7 mouse cellular contexts compared by ENCODE assay signal in genomic region chr17:46161179-46161578, GRCm38 (mm10). TPM values are rescaled to one million over a fixed set of nuclear protein-coding genes. Genes with fewer than 3 reads are reported as not detected.
A peak's percentile ranks its signal among the peaks of the same experiment; 100 is the strongest.
DNase-seq lines count a peak whose midpoint lies in the region; ATAC-seq and TF ChIP-seq lines count a peak whose summit lies in the region.

No protein-coding gene starts in this region.

- H3K4me1 ChIP-seq in CH12.LX (ENCODE audit: control insufficient read depth in 1 of 2, insufficient read depth in 2 of 2): peaks cover 16 to 35% of the 10 kb centered on the region in 2 experiments
- peaks cover 0 to 8% of the 10 kb centered on the region in 2 experiments; a peak in 1 of 4 replicates for H3K4me1 ChIP-seq in ES-E14 (ENCODE audit: control insufficient read depth in 2 of 2, insufficient read depth in 2 of 2, low read length in 2 of 2, poor library complexity in 1 of 2)
- H3K4me1 ChIP-seq in forebrain, embryonic 13.5 days: peaks cover 30% of the 10 kb centered on the region
- peaks cover 16% of the 10 kb centered on the region for H3K4me1 ChIP-seq in limb, embryonic 14.5 days (ENCODE audit: control insufficient read depth, insufficient read depth, low read length)
- peaks cover 31% of the 10 kb centered on the region for H3K4me1 ChIP-seq in neural tube, embryonic 15.5 days

- dilution Hi-C loops in CH12.LX (cut with MboI; ENCODE audit: extremely low pct_ligation_motif_present, extremely low pct_unique_long_range_greater_than_20kb, low sequenced_read_pairs): no loop called here

- TF ChIP-seq POLR2A in CH12.LX (IDR thresholded peaks at IDR 0.05; ENCODE audit: low read depth, low read length): no peak
- 0 out of 2 replicates have a peak, but pooled peaks have one; percentile 10 for TF ChIP-seq POLR2A in limb, embryonic 14.5 days (IDR thresholded peaks at IDR 0.05; ENCODE audit: borderline replicate concordance, extremely low read depth, insufficient read depth, insufficient read length)

- H3K9me3 ChIP-seq in CH12.LX (replicated peaks; ENCODE audit: low read length) (no peaks in the 10 kb centered on the region), ES-E14 (ENCODE audit: control insufficient read depth, insufficient read depth, low read depth, low read length) (no peaks in the 10 kb centered on the region)
- H3K9me3 ChIP-seq in forebrain, embryonic 13.5 days (replicated peaks): no peaks in the 10 kb centered on the region
- H3K9me3 ChIP-seq in limb, embryonic 14.5 days (ENCODE audit: control insufficient read depth, low read length): no peaks in the 10 kb centered on the region
- no peaks in the 10 kb centered on the region for H3K9me3 ChIP-seq in neural tube, embryonic 15.5 days (replicated peaks)

- 0% methylated on average over 16 of the region's 19 CpGs for WGBS in forebrain, embryonic 13.5 days
- WGBS in limb, embryonic 14.5 days: under 1% methylated on average over 19 of the region's 19 CpGs
- under 1% methylated on average over 19 of the region's 19 CpGs for WGBS in neural tube, embryonic 15.5 days

- no peaks in the 10 kb centered on the region for H3K27me3 ChIP-seq in CH12.LX (replicated peaks)
- H3K27me3 ChIP-seq in forebrain, embryonic 13.5 days: no peaks in the 10 kb centered on the region
- H3K27me3 ChIP-seq in limb, embryonic 14.5 days (ENCODE audit: control insufficient read depth, insufficient read depth, low read length): no peaks in the 10 kb centered on the region
- no peaks in the 10 kb centered on the region for H3K27me3 ChIP-seq in neural tube, embryonic 15.5 days (replicated peaks)

- no peak for TF ChIP-seq CTCF in CH12.LX (conservative IDR thresholded peaks at IDR 0.05 in 1 of 2, IDR thresholded peaks at IDR 0.05 in 1 of 2; ENCODE audit: low read depth in 2 of 2, low read length in 2 of 2)

- 0 out of 2 replicates have a peak overlapping the region, but pooled peaks have one; percentile 0 for H3K4me2 ChIP-seq in CH12.LX (ENCODE audit: insufficient read depth, low read depth, poor library complexity, severe bottlenecking)
- H3K4me2 ChIP-seq in forebrain, embryonic 13.5 days: peak overlapping the region; percentile 84
- H3K4me2 ChIP-seq in limb, embryonic 14.5 days (replicated peaks; ENCODE audit: low read depth, low read length, severe bottlenecking): peak overlapping the region; percentile 73
- peak overlapping the region; percentile 89 for H3K4me2 ChIP-seq in neural tube, embryonic 15.5 days

- H3K4me3 ChIP-seq in CH12.LX (replicated peaks in 1 of 3; ENCODE audit: low read depth in 2 of 3, low read length in 2 of 3, poor library complexity in 1 of 3) (peak overlapping the region; percentile 67 to 94 (median 82)), ES-E14 (ENCODE audit: insufficient read depth in 1 of 2, low read depth in 1 of 2, low read length in 2 of 2, poor library complexity in 1 of 2, severe bottlenecking in 1 of 2) (peak overlapping the region; percentile 76 to 83)
- peak overlapping the region; percentile 82 for H3K4me3 ChIP-seq in forebrain, embryonic 13.5 days
- peak overlapping the region; percentile 82 for H3K4me3 ChIP-seq in limb, embryonic 14.5 days (replicated peaks; ENCODE audit: low read length)
- peak overlapping the region; percentile 85 for H3K4me3 ChIP-seq in neural tube, embryonic 15.5 days (replicated peaks)

- peaks cover 23 to 24% of the 10 kb centered on the region in 2 experiments for H3K36me3 ChIP-seq in CH12.LX (replicated peaks in 1 of 2; ENCODE audit: control insufficient read depth in 1 of 2, insufficient read depth in 1 of 2, low read length in 1 of 2)
- H3K36me3 ChIP-seq in ES-E14 (ENCODE audit: control insufficient read depth, insufficient read depth, low read length, poor library complexity, severe bottlenecking): peaks cover 8% of the 10 kb centered on the region; the same call in 1 of the 2 replicates
- peaks cover 31% of the 10 kb centered on the region for H3K36me3 ChIP-seq in forebrain, embryonic 13.5 days (ENCODE audit: poor library complexity, severe bottlenecking)
- peaks cover 25% of the 10 kb centered on the region for H3K36me3 ChIP-seq in limb, embryonic 14.5 days (ENCODE audit: control insufficient read depth, insufficient read depth, low read length)
- H3K36me3 ChIP-seq in neural tube, embryonic 15.5 days: peaks cover 22% of the 10 kb centered on the region

- H3K27ac ChIP-seq in CH12.LX (ENCODE audit: insufficient read depth, low read depth) (peak overlapping the region; percentile 98), ES-E14 (ENCODE audit: insufficient read depth, low read depth, low read length, poor library complexity, severe bottlenecking) (peak overlapping the region; percentile 31; the same call in 1 of the 2 replicates)
- H3K27ac ChIP-seq in forebrain, embryonic 13.5 days: peak overlapping the region; percentile 49
- peak overlapping the region; percentile 59; the same call in 1 of the 2 replicates for H3K27ac ChIP-seq in limb, embryonic 14.5 days (replicated peaks; ENCODE audit: low read depth, low read length)
- H3K27ac ChIP-seq in neural tube, embryonic 15.5 days (replicated peaks): peak overlapping the region; percentile 82

- H3K9ac ChIP-seq in CH12.LX (ENCODE audit: insufficient read depth, low read depth) (peak overlapping the region; percentile 97), ES-E14 (ENCODE audit: insufficient read depth, low read depth, low read length, poor library complexity, severe bottlenecking) (peak overlapping the region; percentile 86)
- peak overlapping the region; percentile 87 for H3K9ac ChIP-seq in forebrain, embryonic 13.5 days
- H3K9ac ChIP-seq in limb, embryonic 14.5 days (ENCODE audit: low read depth, low read length, severe bottlenecking): peak overlapping the region; percentile 82
- peak overlapping the region; percentile 84 for H3K9ac ChIP-seq in neural tube, embryonic 15.5 days (replicated peaks)

- DNase-seq in CH12.LX (ENCODE audit: extremely low read depth): no peak
- no peak for DNase-seq in ES-E14 (ENCODE audit: low read depth, low spot score)
- DNase-seq in limb, embryonic 14.5 days (ENCODE audit: low spot score): no peak
- DNase-seq in cerebellum, postnatal 14 days: no peak
- no peak for DNase-seq in right cerebral cortex, adult 2 months (ENCODE audit: low spot score in 2 of 2)

- in situ Hi-C loops in CH12.LX (cut with MboI; ENCODE audit: low pct_ligation_motif_present, low pct_unique_long_range_greater_than_20kb, low sequenced_read_pairs) (no loop called here), ES-E14 (cut with MboI; ENCODE audit: low sequenced_read_pairs in 2 of 2, unreplicated experiment in 2 of 2) (no loop called here)

- TF ChIP-seq RAD21 in CH12.LX (IDR thresholded peaks at IDR 0.05; ENCODE audit: low read depth, low read length): no peak

- peak; percentile 25 for ATAC-seq in forebrain, embryonic 13.5 days
- 0 out of 2 replicates have a peak, but pooled peaks have one; percentile 16 for ATAC-seq in limb, embryonic 14.5 days (ENCODE audit: low FRiP score, low read depth)
- ATAC-seq in neural tube, embryonic 15.5 days (ENCODE audit: low FRiP score): peak; percentile 40

- H3K79me2 ChIP-seq in CH12.LX (replicated peaks; ENCODE audit: control insufficient read depth, extremely low read depth, insufficient read depth, poor library complexity, severe bottlenecking): peaks cover 15% of the 10 kb centered on the region

- TF ChIP-seq EP300 in CH12.LX (IDR thresholded peaks at IDR 0.05; ENCODE audit: low read length): no peak

RNA-seq across cellular contexts. Expression of gene Gtpbp2, which starts 0.3 kb away (rescaled TPM):
- 40.9 and 104 TPM in 2 replicates for total RNA-seq in CH12.LX (2012; rRNA removed)
- 14.9 and 17.4 TPM in 2 replicates for total RNA-seq in CH12.LX (2014; rRNA removed)
- 20.8 and 23.8 TPM in 2 replicates for polyA plus RNA-seq in CH12.LX (2012; ENCODE audit: insufficient read length, low read depth)
- 33.4 and 65.4 TPM in 2 replicates for total RNA-seq in ES-E14 (2012; rRNA removed)
- 38.3 and 43.1 TPM in 2 replicates for polyA plus RNA-seq in forebrain, embryonic 13.5 days (2015; fragmentation: Nextera tagmentation; extraction: Ambion mirVana)
- 166 and 177 TPM in 2 replicates for polyA plus RNA-seq in limb, embryonic 14.5 days (2012; rRNA removed)
- 29.8 and 38.3 TPM in 2 replicates for polyA plus RNA-seq in limb, embryonic 14.5 days (2014; fragmentation: Nextera tagmentation; extraction: Ambion mirVana)
- polyA plus RNA-seq in neural tube, embryonic 15.5 days (2015; fragmentation: Nextera tagmentation; extraction: Ambion mirVana): 41.3 and 43.5 TPM in 2 replicates

RNA-seq across cellular contexts. Expression of gene Mad2l1bp, which starts 7.8 kb away (rescaled TPM):
- total RNA-seq in CH12.LX (2012; rRNA removed): 9.7 and 12.0 TPM in 2 replicates
- total RNA-seq in CH12.LX (2014; rRNA removed): 13.9 and 16.3 TPM in 2 replicates
- polyA plus RNA-seq in CH12.LX (2012; ENCODE audit: insufficient read length, low read depth): 16.8 and 19.3 TPM in 2 replicates
- total RNA-seq in ES-E14 (2012; rRNA removed): 7.1 and 8.2 TPM in 2 replicates
- polyA plus RNA-seq in forebrain, embryonic 13.5 days (2015; fragmentation: Nextera tagmentation; extraction: Ambion mirVana): 30.9 and 31.9 TPM in 2 replicates
- polyA plus RNA-seq in limb, embryonic 14.5 days (2012; rRNA removed): 25.4 and 27.9 TPM in 2 replicates
- 32.1 and 32.7 TPM in 2 replicates for polyA plus RNA-seq in limb, embryonic 14.5 days (2014; fragmentation: Nextera tagmentation; extraction: Ambion mirVana)
- polyA plus RNA-seq in neural tube, embryonic 15.5 days (2015; fragmentation: Nextera tagmentation; extraction: Ambion mirVana): 21.7 and 24.6 TPM in 2 replicates

RNA-seq across cellular contexts. Expression of gene Rsph9, which starts 17.2 kb away (rescaled TPM):
- total RNA-seq in CH12.LX (2012; rRNA removed) (0.25 and 1.1 TPM in 2 replicates), CH12.LX (2014; rRNA removed) (not detected in 2 replicates), ES-E14 (2012; rRNA removed) (0.85 and 2.9 TPM in 2 replicates)
- polyA plus RNA-seq in CH12.LX (2012; ENCODE audit: insufficient read length, low read depth): 0.61 TPM in 1 of 2 replicates, not detected in the other
- polyA plus RNA-seq in forebrain, embryonic 13.5 days (2015; fragmentation: Nextera tagmentation; extraction: Ambion mirVana): 22.1 and 26.1 TPM in 2 replicates
- polyA plus RNA-seq in limb, embryonic 14.5 days (2012; rRNA removed): 10.1 and 13.2 TPM in 2 replicates
- polyA plus RNA-seq in limb, embryonic 14.5 days (2014; fragmentation: Nextera tagmentation; extraction: Ambion mirVana): 11.8 and 15.0 TPM in 2 replicates
- 37.9 and 39.3 TPM in 2 replicates for polyA plus RNA-seq in neural tube, embryonic 15.5 days (2015; fragmentation: Nextera tagmentation; extraction: Ambion mirVana)

RNA-seq across cellular contexts. Expression of gene Polh, which starts 41.3 kb away (rescaled TPM):
- 36.0 and 39.3 TPM in 2 replicates for total RNA-seq in CH12.LX (2012; rRNA removed)
- total RNA-seq in CH12.LX (2014; rRNA removed): 40.4 and 40.8 TPM in 2 replicates
- polyA plus RNA-seq in CH12.LX (2012; ENCODE audit: insufficient read length, low read depth): 20.3 and 23.1 TPM in 2 replicates
- 9.5 and 11.8 TPM in 2 replicates for total RNA-seq in ES-E14 (2012; rRNA removed)
- 10.9 and 11.2 TPM in 2 replicates for polyA plus RNA-seq in forebrain, embryonic 13.5 days (2015; fragmentation: Nextera tagmentation; extraction: Ambion mirVana)
- polyA plus RNA-seq in limb, embryonic 14.5 days (2012; rRNA removed): 15.0 and 15.7 TPM in 2 replicates
- polyA plus RNA-seq in limb, embryonic 14.5 days (2014; fragmentation: Nextera tagmentation; extraction: Ambion mirVana): 9.2 and 11.7 TPM in 2 replicates
- 7.9 and 8.8 TPM in 2 replicates for polyA plus RNA-seq in neural tube, embryonic 15.5 days (2015; fragmentation: Nextera tagmentation; extraction: Ambion mirVana)

RNA-seq across cellular contexts. Expression of gene Xpo5, which starts 41.4 kb away (rescaled TPM):
- total RNA-seq in CH12.LX (2012; rRNA removed): 44.7 and 53.7 TPM in 2 replicates
- 56.3 and 56.5 TPM in 2 replicates for total RNA-seq in CH12.LX (2014; rRNA removed)
- 53.3 and 55.1 TPM in 2 replicates for polyA plus RNA-seq in CH12.LX (2012; ENCODE audit: insufficient read length, low read depth)
- 63.2 and 63.9 TPM in 2 replicates for total RNA-seq in ES-E14 (2012; rRNA removed)
- polyA plus RNA-seq in forebrain, embryonic 13.5 days (2015; fragmentation: Nextera tagmentation; extraction: Ambion mirVana): 45.0 and 51.3 TPM in 2 replicates
- polyA plus RNA-seq in limb, embryonic 14.5 days (2012; rRNA removed): 49.7 and 52.8 TPM in 2 replicates
- polyA plus RNA-seq in limb, embryonic 14.5 days (2014; fragmentation: Nextera tagmentation; extraction: Ambion mirVana): 45.0 and 48.8 TPM in 2 replicates
- polyA plus RNA-seq in neural tube, embryonic 15.5 days (2015; fragmentation: Nextera tagmentation; extraction: Ambion mirVana): 29.9 and 31.0 TPM in 2 replicates

Comparison
In these comparisons a context has a peak if more than half of its experiments do, and no peak if none do; other contexts are left out.
1. H3K27ac ChIP-seq: peak in every context shown above with its lines; median percentile 98 in CH12.LX; 82 in neural tube, embryonic 15.5 days; 59 in limb, embryonic 14.5 days; 49 in forebrain, embryonic 13.5 days; 31 in ES-E14.
2. H3K4me2 ChIP-seq: peak in every context shown above with its lines; median percentile 89 in neural tube, embryonic 15.5 days; 84 in forebrain, embryonic 13.5 days; 73 in limb, embryonic 14.5 days; 0 in CH12.LX.